Mouse (Mus musculus): ENCODE measurements around the gene Egfem1. TPM values are rescaled to one million over a fixed set of nuclear protein-coding genes. Genes with fewer than 3 reads are reported as not detected.

The Egfem1 gene
- polyA plus RNA-seq, 1 experiment from 2014 or later, result 1.1 TPM

GRCm38 (mm10) chr3:29448829-29449406 is 367.1 kb downstream of the Egfem1 start:
- WGBS, result 74% methylated on average over 5 of the region's 5 CpGs
- Histone ChIP-seq H3K4me3 (ENCODE audit: low read length) (no peak overlapping the region), H3K27me3 (ENCODE audit: control insufficient read depth, insufficient read depth, low read length) (no peaks in the 10 kb centered on the region), H3K36me3 (ENCODE audit: control insufficient read depth, insufficient read depth, low read length) (no peaks in the 10 kb centered on the region), H3K27ac (ENCODE audit: low read depth, low read length) (no peak overlapping the region), H3K4me1 (ENCODE audit: control insufficient read depth, insufficient read depth, low read length) (no peaks in the 10 kb centered on the region), H3K4me2 (replicated peaks; ENCODE audit: low read depth, low read length) (no peak overlapping the region), H3K9me3 (ENCODE audit: control insufficient read depth, low read length) (no peaks in the 10 kb centered on the region), H3K9ac (ENCODE audit: low read depth, low read length) (no peak overlapping the region)
- no peak for ATAC-seq (ENCODE audit: low FRiP score, low TSS enrichment)

- no peak overlapping the region for H3K4me3 ChIP-seq (ENCODE audit: low read length)
- no peak overlapping the region for H3K4me2 ChIP-seq (replicated peaks; ENCODE audit: low read depth, low read length)
- WGBS, result 85% methylated on average over 2 of the region's 2 CpGs
- no peaks in the 10 kb centered on the region for H3K4me1 ChIP-seq (ENCODE audit: control insufficient read depth, insufficient read depth, low read length)
- no peaks in the 10 kb centered on the region for H3K27me3 ChIP-seq (ENCODE audit: control insufficient read depth, insufficient read depth, low read length)
- no peak overlapping the region for H3K9ac ChIP-seq (ENCODE audit: low read depth, low read length)
- no peak for ATAC-seq (ENCODE audit: low FRiP score, low TSS enrichment)
- no peaks in the 10 kb centered on the region for H3K9me3 ChIP-seq (ENCODE audit: control insufficient read depth, low read length)
- H3K27ac ChIP-seq (ENCODE audit: low read depth, low read length), result no peak overlapping the region
- H3K36me3 ChIP-seq (ENCODE audit: control insufficient read depth, insufficient read depth, low read length), result no peaks in the 10 kb centered on the region
These were observed 416.4 kb downstream of the Egfem1 start for GRCm38 (mm10) chr3:29498211-29498610.

- Histone ChIP-seq H3K9me3 (ENCODE audit: control insufficient read depth, low read length) (no peaks in the 10 kb centered on the region), H3K4me2 (replicated peaks; ENCODE audit: low read depth, low read length) (no peak overlapping the region), H3K9ac (ENCODE audit: low read depth, low read length) (no peak overlapping the region), H3K27ac (ENCODE audit: low read depth, low read length) (no peak overlapping the region), H3K36me3 (ENCODE audit: control insufficient read depth, insufficient read depth, low read length) (no peaks in the 10 kb centered on the region), H3K27me3 (ENCODE audit: control insufficient read depth, insufficient read depth, low read length) (no peaks in the 10 kb centered on the region), H3K4me1 (ENCODE audit: control insufficient read depth, insufficient read depth, low read length) (no peaks in the 10 kb centered on the region), H3K4me3 (ENCODE audit: low read length) (no peak overlapping the region)
- ATAC-seq (ENCODE audit: low FRiP score, low TSS enrichment), result no peak
- WGBS, result 83% methylated on average over 6 of the region's 6 CpGs
These were observed 417.4 kb downstream of the Egfem1 start for GRCm38 (mm10) chr3:29499188-29499587.

GRCm38 (mm10) chr3:29525298-29525962 is 443.6 kb downstream of the Egfem1 start:
- no peaks in the 10 kb centered on the region for H3K36me3 ChIP-seq (ENCODE audit: control insufficient read depth, insufficient read depth, low read length)
- H3K27ac ChIP-seq (ENCODE audit: low read depth, low read length), result no peak overlapping the region
- no peaks in the 10 kb centered on the region for H3K27me3 ChIP-seq (ENCODE audit: control insufficient read depth, insufficient read depth, low read length)
- H3K4me2 ChIP-seq (replicated peaks; ENCODE audit: low read depth, low read length), result no peak overlapping the region
- no peak for ATAC-seq (ENCODE audit: low FRiP score, low TSS enrichment)
- no peak overlapping the region for H3K9ac ChIP-seq (ENCODE audit: low read depth, low read length)
- no peaks in the 10 kb centered on the region for H3K4me1 ChIP-seq (ENCODE audit: control insufficient read depth, insufficient read depth, low read length)
- no peaks in the 10 kb centered on the region for H3K9me3 ChIP-seq (ENCODE audit: control insufficient read depth, low read length)
- H3K4me3 ChIP-seq (ENCODE audit: low read length), result no peak overlapping the region
- WGBS, result 91% methylated on average over 11 of the region's 11 CpGs

- no peak overlapping the region for H3K4me2 ChIP-seq (replicated peaks; ENCODE audit: low read depth, low read length)
- ATAC-seq (ENCODE audit: low FRiP score, low TSS enrichment), result no peak
- H3K4me1 ChIP-seq (ENCODE audit: control insufficient read depth, insufficient read depth, low read length), result no peaks in the 10 kb centered on the region
- no peak overlapping the region for H3K27ac ChIP-seq (ENCODE audit: low read depth, low read length)
- H3K9me3 ChIP-seq (ENCODE audit: control insufficient read depth, low read length), result no peaks in the 10 kb centered on the region
- H3K4me3 ChIP-seq (ENCODE audit: low read length), result no peak overlapping the region
- WGBS, result 91% methylated on average over 12 of the region's 12 CpGs
- no peaks in the 10 kb centered on the region for H3K27me3 ChIP-seq (ENCODE audit: control insufficient read depth, insufficient read depth, low read length)
- no peaks in the 10 kb centered on the region for H3K36me3 ChIP-seq (ENCODE audit: control insufficient read depth, insufficient read depth, low read length)
- no peak overlapping the region for H3K9ac ChIP-seq (ENCODE audit: low read depth, low read length)
These were observed 444.1 kb downstream of the Egfem1 start for GRCm38 (mm10) chr3:29525963-29526301.

DNA sequence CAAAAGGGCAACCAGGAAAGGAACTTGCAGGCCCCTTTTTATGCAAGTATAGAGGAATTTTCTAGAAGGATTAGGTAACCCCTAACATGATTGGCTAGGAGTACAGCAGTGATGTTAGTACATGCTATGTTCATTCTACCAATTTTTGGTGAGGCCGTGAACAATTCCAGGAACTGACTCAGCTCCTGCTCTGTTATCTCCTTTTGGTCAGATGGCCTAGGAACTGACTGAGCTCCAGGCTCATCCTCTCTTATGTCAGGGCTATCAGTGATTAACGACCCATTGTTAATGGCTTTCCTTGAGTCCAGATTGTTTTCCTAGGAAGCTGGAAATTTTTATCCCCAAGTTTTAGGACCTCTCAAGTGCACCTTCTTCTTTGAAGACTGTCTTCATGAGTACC is 457.4 kb downstream of the Egfem1 start:
- H3K27ac ChIP-seq (ENCODE audit: low read depth, low read length), result no peak overlapping the region
- no peaks in the 10 kb centered on the region for H3K9me3 ChIP-seq (ENCODE audit: control insufficient read depth, low read length)
- no peak overlapping the region for H3K4me2 ChIP-seq (replicated peaks; ENCODE audit: low read depth, low read length)
- H3K36me3 ChIP-seq (ENCODE audit: control insufficient read depth, insufficient read depth, low read length), result no peaks in the 10 kb centered on the region
- H3K9ac ChIP-seq (ENCODE audit: low read depth, low read length), result no peak overlapping the region
- 71% methylated on average over 2 of the region's 2 CpGs for WGBS
- no peaks in the 10 kb centered on the region for H3K4me1 ChIP-seq (ENCODE audit: control insufficient read depth, insufficient read depth, low read length)
- no peak for ATAC-seq (ENCODE audit: low FRiP score, low TSS enrichment)
- H3K27me3 ChIP-seq (ENCODE audit: control insufficient read depth, insufficient read depth, low read length), result no peaks in the 10 kb centered on the region
- H3K4me3 ChIP-seq (ENCODE audit: low read length), result no peak overlapping the region

DNA sequence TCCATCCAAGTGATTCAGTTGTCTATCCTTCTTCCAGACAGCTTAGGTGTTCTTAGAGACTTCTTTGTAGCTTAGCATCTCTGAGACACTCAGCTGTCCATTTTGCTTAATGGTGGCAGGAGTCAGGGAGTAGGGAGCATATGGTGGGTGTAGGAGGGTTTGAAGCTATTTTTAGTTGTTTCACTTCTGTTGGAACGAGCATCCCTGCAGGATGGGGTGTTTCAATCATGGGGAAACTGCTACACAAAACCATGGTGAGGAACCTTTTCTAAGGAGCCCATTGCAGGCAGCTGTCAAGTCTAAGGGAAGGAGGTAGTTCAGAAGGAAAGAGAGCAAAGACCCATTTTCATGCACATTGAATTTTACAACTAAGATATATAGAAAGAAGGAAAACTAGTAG is 458.1 kb downstream of the Egfem1 start:
- no peak for ATAC-seq (ENCODE audit: low FRiP score, low TSS enrichment)
- Histone ChIP-seq H3K27ac (ENCODE audit: low read depth, low read length) (no peak overlapping the region), H3K36me3 (ENCODE audit: control insufficient read depth, insufficient read depth, low read length) (no peaks in the 10 kb centered on the region), H3K4me3 (ENCODE audit: low read length) (no peak overlapping the region), H3K9ac (ENCODE audit: low read depth, low read length) (no peak overlapping the region), H3K9me3 (ENCODE audit: control insufficient read depth, low read length) (no peaks in the 10 kb centered on the region), H3K4me1 (ENCODE audit: control insufficient read depth, insufficient read depth, low read length) (no peaks in the 10 kb centered on the region), H3K27me3 (ENCODE audit: control insufficient read depth, insufficient read depth, low read length) (no peaks in the 10 kb centered on the region), H3K4me2 (replicated peaks; ENCODE audit: low read depth, low read length) (no peak overlapping the region)
- 33% methylated on average over 1 of the region's 1 CpGs for WGBS

DNA sequence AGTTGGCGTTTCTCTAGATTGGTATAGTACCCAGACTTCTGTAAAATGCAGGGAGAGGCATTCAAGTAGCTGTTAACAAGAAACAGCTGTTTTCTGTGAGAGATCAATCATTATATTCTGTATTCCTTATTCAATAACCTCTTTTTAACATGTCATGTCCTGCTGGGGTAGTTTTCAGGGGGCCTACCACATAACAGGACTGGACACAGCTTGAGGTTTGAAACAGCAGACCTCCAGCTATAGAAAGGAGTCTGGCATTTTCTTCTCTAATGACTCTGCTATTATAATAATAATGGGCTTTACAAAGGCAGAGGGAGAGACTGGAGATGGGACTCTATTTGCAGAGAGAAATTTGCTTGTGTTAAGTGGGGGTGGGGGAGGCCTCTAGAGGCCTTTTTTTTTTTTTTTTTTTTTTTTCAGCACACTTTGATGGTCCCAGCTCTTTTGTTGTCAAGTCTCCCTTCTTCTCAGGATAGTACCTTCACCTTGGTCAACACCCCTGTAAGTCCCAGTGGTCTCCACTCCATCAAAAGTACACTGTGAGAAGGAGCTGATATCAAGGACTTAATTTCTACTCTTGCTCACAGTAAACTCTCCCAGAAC is 459.8 kb downstream of the Egfem1 start:
- H3K27me3 ChIP-seq (ENCODE audit: control insufficient read depth, insufficient read depth, low read length), result no peaks in the 10 kb centered on the region
- no peaks in the 10 kb centered on the region for H3K9me3 ChIP-seq (ENCODE audit: control insufficient read depth, low read length)
- no peak overlapping the region for H3K27ac ChIP-seq (ENCODE audit: low read depth, low read length)
- WGBS, result 49% methylated on average over 1 of the region's 1 CpGs
- no peaks in the 10 kb centered on the region for H3K4me1 ChIP-seq (ENCODE audit: control insufficient read depth, insufficient read depth, low read length)
- ATAC-seq (ENCODE audit: low FRiP score, low TSS enrichment), result no peak
- no peak overlapping the region for H3K4me3 ChIP-seq (ENCODE audit: low read length)
- no peak overlapping the region for H3K4me2 ChIP-seq (replicated peaks; ENCODE audit: low read depth, low read length)
- H3K36me3 ChIP-seq (ENCODE audit: control insufficient read depth, insufficient read depth, low read length), result no peaks in the 10 kb centered on the region
- H3K9ac ChIP-seq (ENCODE audit: low read depth, low read length), result no peak overlapping the region

GRCm38 (mm10) chr3:29544056-29544455 is 462.2 kb downstream of the Egfem1 start:
- H3K9ac ChIP-seq (ENCODE audit: low read depth, low read length), result no peak overlapping the region
- ATAC-seq (ENCODE audit: low FRiP score, low TSS enrichment), result no peak
- WGBS, result 78% methylated on average over 1 of the region's 1 CpGs

More at GRCm38 (mm10) chr3:29544056-29544455, 462.2 kb downstream of the Egfem1 start:
- Histone ChIP-seq H3K4me3 (ENCODE audit: low read length) (no peak overlapping the region), H3K36me3 (ENCODE audit: control insufficient read depth, insufficient read depth, low read length) (no peaks in the 10 kb centered on the region), H3K4me2 (replicated peaks; ENCODE audit: low read depth, low read length) (no peak overlapping the region), H3K27me3 (ENCODE audit: control insufficient read depth, insufficient read depth, low read length) (no peaks in the 10 kb centered on the region), H3K4me1 (ENCODE audit: control insufficient read depth, insufficient read depth, low read length) (no peaks in the 10 kb centered on the region), H3K9me3 (ENCODE audit: control insufficient read depth, low read length) (no peaks in the 10 kb centered on the region), H3K27ac (ENCODE audit: low read depth, low read length) (no peak overlapping the region)
